Mouse (Mus musculus) kidney, embryonic 15.5 days (tissue): ENCODE results near the gene Srprb. TPM values are rescaled to one million over a fixed set of nuclear protein-coding genes. Genes with fewer than 3 reads are reported as not detected.

Experiments used
- polyA plus RNA-seq: library from polyadenylated mRNA; unstranded; fragments of >200 nt; fragmentation: Nextera tagmentation; extraction: Ambion mirVana; gene quantifications from 2 replicates; pipeline ENCODE4 v1.2.1, GENCODE M21; 2015

The Srprb gene
- polyA plus RNA-seq, 1 experiment from 2014 or later = 62.9 TPM

Other genes starting within 250 kb of the Srprb start
- gene Slco2a1, start 213.4 kb downstream of the Srprb start, polyA plus RNA-seq = 4.6 and 5.6 TPM in 2 replicates
- gene Rab6b, start 90.3 kb downstream of the Srprb start, polyA plus RNA-seq = 5.2 and 5.3 TPM in 2 replicates
- gene Gm20425, start 28.2 kb upstream of the Srprb start, polyA plus RNA-seq = 1.1 and 3.9 TPM in 2 replicates
- gene Trf, start 28.3 kb upstream of the Srprb start, polyA plus RNA-seq = 66.2 and 161 TPM in 2 replicates
- gene 1300017J02Rik, start 102.9 kb upstream of the Srprb start, polyA plus RNA-seq = 2.2 and 2.4 TPM in 2 replicates
- 69.2 and 69.5 TPM in 2 replicates for gene Topbp1, start 103.1 kb upstream of the Srprb start, polyA plus RNA-seq
- 110 and 144 TPM in 2 replicates for gene Cdv3, start 163.7 kb upstream of the Srprb start, polyA plus RNA-seq